Mouse (Mus musculus) small intestine, adult 2 months (tissue): ENCODE results near the gene Grid2ip.

Experiments
- CTCF ChIP-seq: fragments of 200-500 bp; IDR thresholded peaks from 2 replicates; pipeline ENCODE4 v1.5.1; 2012; ENCODE audit warnings: low read depth, mild to moderate bottlenecking, control low read depth, inconsistent platforms, low read length, moderate library complexity, mixed read lengths; ENCODE audit not compliant: insufficient replicate concordance, insufficient read length; ENCODE audit errors: extremely low read depth
- POLR2A ChIP-seq: fragments of 200-500 bp; IDR thresholded peaks from 2 replicates; pipeline ENCODE4 v1.6.1; 2012; ENCODE audit warnings: low read depth, mild to moderate bottlenecking, control low read depth, inconsistent platforms, low read length, moderate library complexity

- TF ChIP-seq POLR2A (no peak), CTCF (no peak)
Observed at GRCm38 (mm10) chr5:143369611-143370255, 12.6 kb downstream of the Grid2ip start.
